Mouse (Mus musculus): Measurements from ENCODE around the gene Sirpa.

Sirpa gene

DNA sequence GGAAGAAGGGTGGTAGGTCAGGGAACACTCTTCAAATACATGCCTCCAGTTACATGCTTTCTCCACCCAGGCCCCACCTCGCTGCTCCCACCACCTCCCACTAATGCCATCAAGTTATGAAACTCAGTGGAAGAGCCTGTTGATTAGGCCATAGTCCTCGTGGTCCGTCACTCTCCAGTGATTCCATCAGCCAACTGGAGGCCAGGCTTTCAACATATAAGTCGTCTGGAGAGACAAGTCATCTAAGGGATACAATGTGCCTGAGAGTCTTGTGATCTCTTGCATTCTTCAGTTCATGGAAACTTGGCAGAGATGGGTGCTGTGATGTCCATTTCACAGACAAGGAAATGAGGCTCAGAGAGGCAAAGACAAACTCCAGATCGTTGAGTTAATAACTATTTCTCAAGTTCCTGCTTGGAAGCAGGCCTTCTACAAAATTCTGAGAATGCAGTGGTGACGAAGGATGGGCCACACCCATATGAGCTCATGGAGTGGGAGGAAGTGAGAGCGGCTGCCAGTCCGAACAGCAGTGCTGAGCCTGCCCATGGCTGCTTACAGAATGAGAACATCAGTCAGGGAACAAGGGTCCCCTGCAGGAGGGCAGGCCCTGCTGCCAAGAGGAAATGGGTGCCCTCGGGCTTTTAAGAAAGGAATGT, 40.6 kb downstream of the Sirpa start:
- no peak for DNase-seq (ENCODE audit: low spot score)

DNA sequence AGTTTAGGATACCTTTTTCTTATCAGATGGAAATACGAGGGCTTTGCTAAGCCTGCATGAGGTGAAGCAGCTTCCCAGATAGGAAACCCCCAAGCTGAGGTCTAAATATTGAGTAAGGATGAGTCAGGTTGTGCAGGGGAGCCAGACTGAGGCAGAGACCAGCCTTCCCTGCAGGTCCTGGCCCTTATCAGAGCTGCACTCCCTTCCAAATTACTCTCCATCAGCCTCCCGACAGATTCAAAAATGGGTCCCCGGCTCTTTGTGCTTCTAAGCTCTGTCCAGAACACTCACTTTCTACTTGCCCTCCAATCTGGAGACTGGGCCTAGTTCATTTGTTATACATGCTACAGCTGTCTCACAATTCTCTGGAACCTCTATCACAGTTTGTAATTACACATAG, 41.3 kb downstream of the Sirpa start:
- no peak for DNase-seq (ENCODE audit: low spot score)

DNA sequence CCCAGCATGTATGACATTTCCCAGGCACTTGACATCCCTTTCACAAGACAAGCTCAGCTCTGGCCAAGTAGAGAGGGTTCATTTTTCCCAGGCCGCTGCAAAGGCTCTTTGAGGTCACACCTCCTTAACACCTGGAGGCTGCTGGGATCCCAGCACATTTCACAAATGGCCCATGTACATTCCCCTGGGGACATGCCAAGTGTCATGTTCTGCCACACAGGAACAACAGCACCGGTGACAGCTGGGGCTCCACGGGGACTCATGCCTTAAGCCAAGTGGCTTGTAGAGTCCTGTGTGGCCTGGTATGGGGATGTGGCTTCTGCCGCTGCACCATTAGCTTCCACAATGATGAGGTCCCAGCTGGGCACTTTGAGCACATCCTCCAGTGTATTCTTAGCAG, 60.0 kb downstream of the Sirpa start:
- DNase-seq (ENCODE audit: low spot score), result no peak

DNA sequence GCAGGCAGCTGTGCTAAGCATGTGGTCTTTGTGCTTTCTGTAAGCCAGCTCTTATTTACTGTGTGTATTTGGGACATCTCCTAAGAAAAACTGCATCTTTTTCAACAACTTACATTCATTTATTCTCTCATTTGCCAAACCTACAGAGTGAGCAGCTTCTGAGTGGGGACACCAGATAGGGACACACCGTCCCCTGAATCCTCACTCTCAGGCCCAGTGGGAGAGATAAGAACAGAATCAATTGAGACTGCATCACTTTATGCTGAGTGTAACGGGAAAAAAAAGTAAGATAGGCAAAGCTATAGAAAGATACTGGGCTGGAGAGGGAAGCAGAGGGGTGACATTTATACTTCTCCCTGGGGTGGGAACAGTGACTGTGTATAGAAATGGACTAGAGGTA, 61.0 kb downstream of the Sirpa start:
- DNase-seq (ENCODE audit: low spot score), result no peak

DNA sequence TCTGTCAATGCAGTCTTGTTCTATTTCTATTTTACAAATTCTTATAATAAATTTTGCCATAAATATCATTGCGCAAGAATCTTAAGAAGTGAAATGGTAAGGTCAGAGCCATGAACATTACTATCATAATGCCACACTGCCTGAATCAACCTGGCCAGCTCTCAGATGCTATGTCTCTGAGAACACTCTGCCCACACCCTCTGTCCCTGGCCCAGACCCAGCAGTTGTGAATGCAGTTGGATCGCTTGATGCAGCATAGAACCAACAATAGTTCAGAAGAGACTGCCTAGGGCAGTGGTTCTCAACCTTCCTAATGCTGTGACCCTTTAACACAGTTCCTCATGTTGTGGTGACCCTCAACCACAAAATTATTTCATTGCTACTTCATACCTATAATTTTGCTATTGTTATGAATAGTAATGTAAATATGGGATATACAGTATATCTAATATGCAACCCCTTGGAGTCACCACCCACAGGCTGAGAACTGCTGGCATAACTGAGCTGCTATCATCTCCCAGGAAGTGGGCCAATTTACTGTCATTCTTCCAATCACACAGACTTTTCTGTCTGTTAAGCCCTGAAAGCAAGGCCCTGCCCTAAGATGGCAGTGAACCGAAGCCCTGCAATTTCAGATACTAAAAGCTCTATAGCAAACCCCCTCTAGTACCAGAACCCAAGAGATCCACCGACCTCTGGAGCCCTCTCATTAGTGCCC, 61.8 kb downstream of the Sirpa start:
- DNase-seq (ENCODE audit: low spot score), result no peak

DNA sequence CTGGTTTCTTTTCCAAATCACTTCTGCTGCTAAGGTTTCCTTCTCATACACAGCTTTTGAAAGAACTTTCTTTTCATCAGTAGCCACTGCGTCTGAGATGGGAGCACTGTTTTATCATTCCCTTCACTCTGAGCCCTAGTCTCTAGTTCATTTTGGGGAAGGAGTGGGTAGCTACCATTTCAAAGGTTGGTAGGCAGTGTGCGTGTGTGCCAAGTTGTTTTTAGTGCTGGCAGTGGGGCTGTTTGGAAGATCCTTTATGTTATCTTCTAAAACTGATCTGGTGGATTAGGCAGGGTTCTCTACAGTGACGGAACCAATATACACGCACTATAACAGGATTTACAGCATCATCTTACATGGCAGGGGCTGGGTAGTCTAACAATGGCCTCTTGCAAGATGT, 62.4 kb downstream of the Sirpa start:
- DNase-seq (ENCODE audit: low spot score), result no peak

DNA sequence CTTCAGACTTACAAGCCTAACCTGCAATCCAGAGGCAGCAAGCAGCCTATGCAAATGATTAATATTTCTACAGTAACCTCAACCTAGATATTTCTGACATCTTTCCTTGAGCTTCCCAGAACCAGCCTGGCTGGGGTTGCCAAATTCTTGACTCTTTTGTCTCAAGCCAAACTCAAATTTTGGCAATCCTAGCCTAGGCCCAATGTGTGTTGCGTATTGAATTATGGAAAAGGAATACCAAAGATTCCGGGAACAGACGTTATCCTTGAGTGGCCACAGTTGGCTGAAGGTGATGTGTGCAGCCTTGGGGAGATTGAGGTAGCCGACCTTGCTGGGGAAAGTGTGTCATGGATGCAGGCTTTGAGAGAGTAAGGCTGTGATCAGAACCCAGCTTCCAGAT, 66.2 kb downstream of the Sirpa start:
- DNase-seq (ENCODE audit: low spot score), result no peak

DNA sequence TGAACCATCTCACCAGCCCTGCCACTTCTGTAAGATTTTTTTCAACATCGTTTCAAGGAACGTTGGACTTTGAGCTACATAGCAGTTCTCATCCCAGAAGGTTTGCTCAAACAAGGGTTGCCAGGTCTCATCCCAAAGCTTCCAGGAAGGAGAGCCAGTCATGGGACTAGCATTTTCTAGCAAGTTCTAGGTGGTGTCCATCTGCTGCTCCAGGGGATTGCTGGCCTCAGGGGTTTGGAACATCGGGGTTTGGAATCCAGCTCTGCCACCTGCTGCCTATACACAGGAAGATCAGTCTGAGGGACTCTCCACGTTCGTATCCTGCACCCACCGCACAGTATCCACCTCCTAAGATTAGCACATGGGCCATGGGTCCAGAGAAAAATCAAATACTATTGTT, 67.4 kb downstream of the Sirpa start:
- no peak for DNase-seq (ENCODE audit: low spot score)

DNA sequence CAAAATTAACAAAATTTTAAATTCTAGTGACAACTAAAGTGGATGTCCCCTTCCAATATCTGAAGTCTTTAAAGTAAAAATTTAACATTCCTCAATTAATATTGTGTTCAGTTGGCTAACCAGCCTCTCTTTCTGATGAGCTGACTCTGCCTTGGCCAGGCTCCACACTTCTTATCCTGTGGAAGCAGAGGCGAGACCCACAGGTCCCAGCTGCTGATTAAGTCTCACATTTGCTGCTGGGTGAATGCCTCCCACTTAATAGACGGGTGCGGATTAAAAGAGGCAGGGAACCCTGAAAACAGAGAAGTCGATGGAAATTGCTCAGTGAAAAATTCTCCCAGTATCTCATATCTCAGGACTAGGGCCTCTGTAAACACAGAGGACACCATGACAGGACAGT, 69.8 kb downstream of the Sirpa start:
- no peak for DNase-seq (ENCODE audit: low spot score)

DNA sequence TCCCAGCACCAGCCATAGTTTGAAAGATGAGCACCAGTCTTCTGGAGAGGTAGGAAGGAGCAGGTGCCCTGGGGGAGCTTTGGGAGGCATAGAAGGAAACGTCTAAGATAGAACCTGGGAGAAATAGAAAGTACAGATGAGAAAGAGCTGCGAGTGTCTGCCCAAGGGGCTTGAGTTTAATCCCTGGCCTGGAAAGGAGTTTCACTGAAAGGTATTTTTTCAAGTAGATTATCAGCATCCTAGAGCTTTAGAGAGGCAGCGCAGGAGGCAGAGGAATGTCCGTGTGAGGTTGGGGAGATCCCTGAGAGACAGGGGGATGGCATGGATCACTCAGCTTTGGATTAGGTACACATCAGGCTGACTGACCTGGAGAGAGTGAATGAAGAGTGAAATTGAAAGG, 79.3 kb downstream of the Sirpa start:
- no peak for DNase-seq (ENCODE audit: low spot score)

DNA sequence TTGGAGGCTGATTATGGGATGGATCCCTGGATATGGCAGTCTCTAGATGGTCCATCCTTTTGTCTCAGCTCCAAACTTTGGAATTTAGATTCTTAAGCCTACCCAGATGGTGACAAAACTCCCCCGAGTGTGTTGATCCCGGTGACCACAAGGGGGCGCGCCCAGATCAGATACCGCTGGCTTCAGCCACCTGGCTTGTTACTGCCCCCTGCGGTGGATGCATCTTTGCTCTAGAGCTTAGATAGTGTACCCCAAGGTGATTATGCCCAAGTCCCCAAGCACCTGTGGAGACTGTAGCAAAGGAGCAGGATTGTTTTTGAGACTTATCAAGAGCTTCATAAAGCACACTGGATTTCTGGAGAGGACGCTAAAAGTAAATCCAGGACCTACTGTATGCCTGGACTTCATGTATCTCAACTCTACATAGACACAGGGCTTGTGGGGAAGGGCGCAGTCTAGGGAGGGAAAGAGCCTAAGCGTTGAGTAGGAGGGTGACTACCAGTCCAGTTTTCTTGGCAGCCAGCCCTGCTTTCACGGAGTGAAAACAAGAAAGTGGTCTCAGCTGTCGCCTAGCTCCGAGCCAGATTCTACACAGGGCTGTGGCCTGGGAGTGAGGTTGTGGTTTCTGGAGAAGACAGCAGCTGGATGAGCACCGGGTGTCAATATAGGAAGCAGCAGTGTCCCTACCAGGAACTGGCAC, 82.5 kb downstream of the Sirpa start:
- peak; percentile 95 for DNase-seq (ENCODE audit: low spot score)

DNA sequence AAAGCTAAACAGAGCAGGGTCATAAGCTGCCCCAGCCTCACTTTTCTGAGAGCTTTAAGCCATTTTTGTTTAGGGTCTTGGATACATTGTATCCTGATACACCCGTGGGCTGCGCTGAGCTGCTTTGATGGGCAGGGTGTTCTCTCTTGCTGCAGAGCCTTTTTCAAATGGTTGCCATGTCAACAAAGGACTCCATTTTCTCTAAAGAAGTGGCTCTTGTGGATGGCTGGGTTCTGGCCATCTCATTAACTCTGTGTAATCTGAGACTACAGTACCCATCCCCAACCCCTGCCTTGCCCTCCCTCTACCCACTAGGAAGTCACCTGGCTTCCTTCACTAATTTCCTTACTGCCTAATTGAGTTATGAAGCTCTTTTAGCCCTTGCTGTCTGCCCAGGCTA, 85.0 kb downstream of the Sirpa start:
- DNase-seq (ENCODE audit: low spot score), result no peak

DNA sequence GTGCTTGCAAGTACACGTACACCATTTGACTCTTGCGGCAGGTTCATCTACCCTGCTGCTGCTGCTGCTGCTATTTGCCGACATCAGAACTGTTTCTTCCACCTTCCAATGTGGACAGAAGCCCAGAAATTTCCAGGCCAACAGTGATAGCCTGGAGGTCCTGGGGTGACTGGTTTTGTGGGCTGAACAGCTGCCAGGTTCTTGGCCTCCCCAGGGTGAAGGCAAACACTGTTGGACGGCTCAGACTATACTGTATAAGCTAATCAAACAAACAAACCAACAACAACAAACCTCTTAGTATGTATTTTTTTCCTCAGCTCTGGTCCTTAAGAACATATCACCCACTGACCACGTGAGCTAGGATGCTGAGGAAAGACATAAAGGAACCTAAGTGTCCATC, 86.4 kb downstream of the Sirpa start:
- no peak for DNase-seq (ENCODE audit: low spot score)

DNA sequence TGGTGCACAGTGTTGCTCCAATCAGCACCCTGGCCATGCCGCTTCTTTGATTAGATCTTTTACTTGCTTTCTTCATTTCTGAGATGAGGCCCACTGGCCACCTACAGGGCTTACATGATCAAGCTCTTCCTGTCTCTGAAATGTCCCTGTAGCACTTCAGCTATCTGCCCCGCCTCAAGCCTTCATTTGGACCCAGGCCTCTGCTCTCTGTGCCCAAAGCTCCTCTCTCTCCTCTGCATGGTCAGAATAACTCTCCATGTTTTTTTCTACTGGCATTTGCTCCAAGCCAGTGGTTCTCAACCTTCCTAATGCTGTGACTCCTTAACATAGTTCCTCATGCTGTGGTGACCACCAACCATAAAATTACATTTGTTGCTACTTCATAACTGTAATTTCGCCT, 87.6 kb downstream of the Sirpa start:
- DNase-seq (ENCODE audit: low spot score), result no peak
